Mouse (Mus musculus) liver, embryonic 12.5 days (tissue): ENCODE data around the gene Vmn2r28. TPM values are rescaled to one million over a fixed set of nuclear protein-coding genes. Genes with fewer than 3 reads are reported as not detected.
"Not testable (repeated sequence)": the region's sequence is repeated elsewhere in the genome, so short reads cannot be mapped to it uniquely, and the experiment has no call there.

Source experiments
- ATAC-seq: fragments of 200-750 bp; cut with Nextera tagmentation; 2 replicates; pipeline ENCODE4 v1.8.0; 2017; ENCODE audit warnings: moderate number of reproducible peaks, mild to moderate bottlenecking, moderate library complexity
- H3K27ac ChIP-seq: fragments of 300-500 bp; sonication (generic); 2 replicates; pipeline ENCODE4 v1.5.1; 2016; ENCODE audit warnings: mild to moderate bottlenecking
- H3K27me3 ChIP-seq: fragments of 300-500 bp; sonication (generic); replicated peaks from 2 replicates; pipeline ENCODE4 v1.6.1; 2016; ENCODE audit warnings: mild to moderate bottlenecking, moderate library complexity
- H3K36me3 ChIP-seq: fragments of 300-500 bp; sonication (generic); 2 replicates; pipeline ENCODE4 v1.6.1; 2016; ENCODE audit warnings: mild to moderate bottlenecking, moderate library complexity
- H3K4me1 ChIP-seq: fragments of 300-500 bp; sonication (generic); 2 replicates; pipeline ENCODE4 v1.6.1; 2016
- H3K4me2 ChIP-seq: fragments of 300-500 bp; sonication (generic); 2 replicates; pipeline ENCODE4 v1.6.1; 2016; ENCODE audit warnings: mild to moderate bottlenecking, moderate library complexity
- H3K4me3 ChIP-seq: fragments of 300-500 bp; sonication (generic); 2 replicates; pipeline ENCODE4 v1.5.1; 2016; ENCODE audit warnings: mild to moderate bottlenecking, moderate library complexity
- H3K9ac ChIP-seq: fragments of 300-500 bp; sonication (generic); 2 replicates; pipeline ENCODE4 v1.6.1; 2016; ENCODE audit warnings: mild to moderate bottlenecking, moderate library complexity
- H3K9me3 ChIP-seq: fragments of 300-500 bp; sonication (generic); replicated peaks from 2 replicates; pipeline ENCODE4 v1.6.1; 2016; ENCODE audit warnings: mild to moderate bottlenecking, moderate library complexity
- WGBS: fragments of 180-500 bp; shearing (Covaris S2); methylation state at CpG from one replicate; pipeline ENCODE4 v1.1.7; 2016; ENCODE audit not compliant: insufficient replicate concordance; 5-methylcytosine and 5-hydroxymethylcytosine counted together
- polyA plus RNA-seq: library from polyadenylated mRNA; unstranded; fragments of >200 nt; fragmentation: Nextera tagmentation; extraction: Ambion mirVana; gene quantifications from 2 replicates; pipeline ENCODE4 v1.2.1, GENCODE M21; 2016

The Vmn2r28 gene
- not detected in 2 replicates for polyA plus RNA-seq

DNA sequence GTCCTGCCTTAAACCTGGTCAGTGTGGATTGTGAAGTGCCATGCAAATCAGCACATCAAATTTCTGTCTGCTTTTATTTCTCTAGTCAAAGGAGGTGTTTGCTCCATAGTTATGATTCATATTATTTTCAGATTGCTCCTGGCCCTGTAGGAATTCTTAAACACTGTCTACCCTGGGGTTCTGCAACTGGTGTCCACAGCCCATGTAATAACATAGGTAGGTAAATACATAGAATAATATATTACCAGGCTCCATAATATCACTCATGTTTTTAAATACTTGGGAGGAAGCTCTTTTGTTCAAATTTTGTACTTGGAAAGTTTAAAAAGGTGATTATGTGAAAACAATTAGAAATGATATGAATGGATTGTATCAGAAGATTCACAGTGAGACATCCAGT, at the start of gene Vmn2r28:
Gene Vmn2r28 (minus strand): TSS at position 101 of the 400 bp plus-strand sequence.
- H3K27ac ChIP-seq, H3K9me3 ChIP-seq, H3K9ac ChIP-seq, ATAC-seq, H3K36me3 ChIP-seq, H3K4me1 ChIP-seq, H3K27me3 ChIP-seq, H3K4me2 ChIP-seq, H3K4me3 ChIP-seq: not testable (repeated sequence)

- not testable (repeated sequence) for H3K36me3 ChIP-seq, H3K4me2 ChIP-seq, H3K9ac ChIP-seq, ATAC-seq, H3K9me3 ChIP-seq, H3K4me3 ChIP-seq, H3K27me3 ChIP-seq, H3K27ac ChIP-seq, H3K4me1 ChIP-seq
- 28% methylated on average over 3 of the region's 3 CpGs for WGBS
Measured at GRCm38 (mm10) chr7:5540770-5541436, 47.1 kb upstream of the Vmn2r28 start.

GRCm38 (mm10) chr7:5456674-5457073, 37.1 kb downstream of the Vmn2r28 start, which contains the start of gene Vmn1r59:
Gene Vmn1r59 (minus strand): TSS chr7:5456774.
- Histone ChIP-seq H3K4me3 (no peak within 1 kb of the TSS), H3K9ac (no peak within 1 kb of the TSS), H3K4me2 (no peak within 1 kb of the TSS), H3K36me3 (no peaks in the 10 kb centered on the region), H3K9me3 (peaks cover 13% of the 10 kb centered on the region; the same call in 1 of the 2 replicates), H3K27me3 (no peaks in the 10 kb centered on the region), H3K4me1 (no peaks in the 10 kb centered on the region), H3K27ac (no peak within 1 kb of the TSS)
- no peak for ATAC-seq

DNA sequence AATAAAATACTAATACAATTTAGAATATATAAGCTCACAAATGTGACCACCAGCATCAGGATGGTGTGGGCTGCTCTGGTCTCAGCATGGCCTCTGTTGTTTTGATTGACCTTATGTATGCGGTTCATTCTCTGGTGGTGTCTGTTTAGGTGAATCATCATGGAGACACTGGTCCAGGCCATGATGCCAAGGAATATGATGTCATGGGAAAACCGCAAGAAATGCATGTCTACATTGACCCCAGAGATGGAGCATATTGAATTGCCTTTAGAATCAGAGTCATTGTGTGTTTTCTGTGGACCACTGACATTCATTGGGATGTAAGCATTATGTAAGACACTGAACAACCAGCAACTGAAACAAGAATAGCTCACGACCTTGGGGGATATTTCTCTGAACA, 39.7 kb downstream of the Vmn2r28 start:
- H3K4me3 ChIP-seq, H3K27me3 ChIP-seq, H3K4me2 ChIP-seq, H3K9ac ChIP-seq, H3K27ac ChIP-seq, ATAC-seq, H3K4me1 ChIP-seq, H3K36me3 ChIP-seq: not testable (repeated sequence)
- WGBS, result 45% methylated on average over 3 of the region's 3 CpGs
- peaks cover 10% of the 10 kb centered on the region; the same call in 1 of the 2 replicates for H3K9me3 ChIP-seq

- H3K9ac ChIP-seq, result no peak overlapping the region
- ATAC-seq, result no peak
- H3K27ac ChIP-seq, result no peak overlapping the region
- peaks cover 4% of the 10 kb centered on the region; the same call in 1 of the 2 replicates for H3K9me3 ChIP-seq
- H3K4me2 ChIP-seq, result no peak overlapping the region
- H3K27me3 ChIP-seq, result no peaks in the 10 kb centered on the region
- no peaks in the 10 kb centered on the region for H3K36me3 ChIP-seq
- H3K4me1 ChIP-seq, result no peaks in the 10 kb centered on the region
- H3K4me3 ChIP-seq, result no peak overlapping the region
Measured at GRCm38 (mm10) chr7:5448627-5449026, 45.1 kb downstream of the Vmn2r28 start.

Other genes starting within 250 kb of the Vmn2r28 start
- gene Gm5065, start 143.4 kb downstream of the Vmn2r28 start, polyA plus RNA-seq, result not detected in 2 replicates
- not detected in 2 replicates for gene Nlrp2, start 142.9 kb downstream of the Vmn2r28 start, polyA plus RNA-seq
- gene Vmn1r58, start 80.6 kb downstream of the Vmn2r28 start, polyA plus RNA-seq, result not detected in 2 replicates
- gene Vmn1r59, start 37.2 kb downstream of the Vmn2r28 start, polyA plus RNA-seq, result not detected in 2 replicates
- not detected in 2 replicates for gene Vmn1r60, start 53.4 kb upstream of the Vmn2r28 start, polyA plus RNA-seq
- gene Vmn1r61, start 119.3 kb upstream of the Vmn2r28 start, polyA plus RNA-seq, result not detected in 2 replicates
- not detected in 2 replicates for gene Vmn1r62, start 179.7 kb upstream of the Vmn2r28 start, polyA plus RNA-seq